Mouse (Mus musculus) testis, adult 2 months (tissue): ENCODE measurements around the gene Olfr31.

Source experiments
- CTCF ChIP-seq: fragments of 200-500 bp; IDR thresholded peaks from 2 replicates; pipeline ENCODE4 v1.5.1; 2012; ENCODE audit warnings: low read depth, mild to moderate bottlenecking, inconsistent platforms, low read length, moderate library complexity; ENCODE audit not compliant: control insufficient read depth, insufficient read depth, insufficient replicate concordance
- POLR2A ChIP-seq: fragments of 200-500 bp; IDR thresholded peaks from 2 replicates; pipeline ENCODE4 v1.6.1; 2012; ENCODE audit warnings: low read depth, mild to moderate bottlenecking, inconsistent platforms, low read length, moderate library complexity; ENCODE audit not compliant: control insufficient read depth

DNA sequence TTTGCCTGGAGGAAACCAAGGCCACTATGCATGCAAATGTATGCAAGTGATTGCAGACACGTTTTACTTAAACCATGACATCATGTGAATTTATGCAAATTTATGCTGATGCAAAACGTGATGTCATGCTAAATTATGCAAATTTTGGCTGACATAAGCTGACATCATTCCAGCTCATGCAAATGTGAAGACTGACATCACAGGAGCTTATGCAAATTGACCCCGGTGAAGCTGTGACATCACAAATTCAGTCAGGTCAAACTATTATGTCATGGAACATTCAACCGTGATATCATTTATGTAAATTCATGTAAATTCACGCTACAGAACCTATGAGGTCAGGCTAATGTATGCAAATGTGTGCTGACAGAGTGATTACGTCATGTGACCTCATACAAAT is 30.0 kb downstream of the Olfr31 start:
- TF ChIP-seq CTCF, result no peak
- TF ChIP-seq POLR2A, result no peak
